Mouse (Mus musculus) gastrocnemius, adult 8-10 months (tissue): ENCODE data around the gene Olfr63. TPM values are rescaled to one million over a fixed set of nuclear protein-coding genes. Genes with fewer than 3 reads are reported as not detected.
"Not testable (repeated sequence)": the region's sequence is repeated elsewhere in the genome, so short reads cannot be mapped to it uniquely, and the experiment has no call there.

Experiments
- DNase-seq, 2 experiments: peaks; one replicate each; pipeline ENCODE4 v3.0.0; 2022; ENCODE audit warnings: low spot score in 2 of 2
- total RNA-seq, 4 experiments: library from RNA; stranded (reverse); gene quantifications; 2 replicates each; pipeline ENCODE4 v1.2.4; 2022

The Olfr63 gene
- total RNA-seq, result not detected

DNA sequence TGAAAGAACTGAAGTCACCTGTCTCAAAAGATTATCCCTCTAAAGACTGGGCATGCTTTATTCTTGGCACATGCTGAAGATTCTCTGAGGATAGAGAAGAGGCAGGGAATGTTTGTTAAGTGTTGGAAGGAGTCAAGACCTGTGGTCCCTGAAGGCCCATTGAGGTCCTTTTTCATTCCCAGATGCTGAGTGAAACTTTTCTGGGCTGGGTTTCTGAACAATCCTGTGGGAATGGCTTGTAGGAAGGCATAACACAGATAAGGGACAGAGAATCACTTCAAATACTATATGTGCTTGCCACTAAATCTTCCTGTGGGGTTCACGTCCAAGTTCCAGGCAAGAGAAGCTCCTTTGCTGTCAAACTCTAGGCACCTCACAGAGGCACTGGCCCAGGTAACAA, at the start of gene Olfr63:
Gene Olfr63, plus strand, starts transcription at position 301 of the 400 bp plus-strand sequence.
- DNase-seq, result no peak

DNA sequence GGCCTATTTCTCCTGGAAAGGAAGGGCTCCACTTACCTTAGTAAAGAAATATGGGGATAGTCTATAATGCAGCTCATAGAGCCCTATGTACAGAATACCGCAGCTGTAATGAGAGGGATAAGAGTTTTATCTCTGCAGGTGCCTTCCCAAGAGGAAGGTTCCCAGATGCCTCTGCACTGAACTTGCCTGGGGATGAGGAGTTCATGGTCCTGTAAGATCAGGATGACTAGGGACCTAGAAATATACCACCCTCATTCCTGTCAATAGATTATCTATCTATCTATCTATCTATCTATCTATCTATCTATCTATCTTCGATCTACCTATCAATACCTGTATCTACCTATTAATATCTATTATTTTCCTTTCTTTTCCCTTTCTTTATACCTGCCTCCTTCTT, 42.9 kb upstream of the Olfr63 start, which contains the start of gene Olfr1564:
Gene Olfr1564, minus strand, starts transcription at position 101 of the 400 bp plus-strand sequence.
- no peak for DNase-seq

DNA sequence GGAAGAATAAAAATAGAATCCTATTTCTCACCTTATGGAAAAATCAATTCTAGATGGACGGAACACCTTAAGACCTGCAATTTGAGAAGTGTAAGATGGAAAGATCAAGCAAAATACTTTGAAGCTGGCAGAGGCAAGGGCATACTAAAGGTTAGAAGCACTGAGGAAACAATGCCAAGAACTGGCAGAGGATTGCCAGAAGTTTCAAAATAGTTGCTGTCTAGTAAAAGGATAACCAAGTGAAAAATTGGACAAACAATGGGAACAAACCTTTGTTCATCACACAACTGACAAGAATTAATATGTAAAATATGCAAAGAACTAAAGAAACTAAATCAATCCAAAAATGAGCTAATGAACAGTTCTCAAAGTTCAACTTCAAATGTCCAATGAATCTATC, 27.8 kb upstream of the Olfr63 start:
- not testable (repeated sequence) for DNase-seq

DNA sequence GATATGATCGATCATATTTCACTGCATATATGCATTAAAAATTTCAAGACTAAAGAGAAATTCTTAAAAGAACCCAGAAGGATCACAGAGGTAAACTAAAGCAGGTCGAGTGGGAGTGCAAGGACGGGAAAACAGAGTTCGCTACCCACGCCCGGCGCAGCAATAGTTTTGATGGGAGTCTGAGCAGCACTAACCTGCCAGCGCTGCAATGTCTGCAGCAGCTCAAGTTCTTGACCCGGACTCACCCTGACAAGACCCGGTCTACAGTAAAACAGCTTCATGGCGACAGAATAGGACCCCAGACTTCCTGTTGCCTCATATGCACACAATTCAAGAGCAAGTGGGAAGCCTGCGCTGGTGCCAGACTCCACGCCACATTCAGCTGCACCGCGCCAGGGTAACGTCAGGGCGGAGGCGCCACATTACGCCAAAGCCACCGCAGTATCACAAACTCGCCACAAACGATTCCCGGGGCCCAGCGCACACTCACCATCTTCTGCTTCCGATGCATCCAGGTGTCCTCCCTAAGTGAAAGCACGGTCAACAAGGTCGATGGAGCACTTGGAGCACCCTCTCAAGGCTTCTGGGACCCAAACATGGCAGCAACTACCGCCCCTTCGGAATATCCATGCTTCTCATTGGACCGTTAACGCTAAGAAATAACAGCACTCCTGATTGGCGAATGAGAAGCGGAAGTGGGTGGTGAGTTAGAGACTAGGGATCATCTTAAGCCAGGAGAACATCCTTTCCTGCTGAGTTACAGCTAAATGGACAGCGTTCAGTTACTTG, 9.8 kb upstream of the Olfr63 start, which contains the start of gene Zfp955a:
Gene Zfp955a, minus strand, starts transcription at position 616 of the 789 bp plus-strand sequence.
- not testable (repeated sequence) for DNase-seq

DNA sequence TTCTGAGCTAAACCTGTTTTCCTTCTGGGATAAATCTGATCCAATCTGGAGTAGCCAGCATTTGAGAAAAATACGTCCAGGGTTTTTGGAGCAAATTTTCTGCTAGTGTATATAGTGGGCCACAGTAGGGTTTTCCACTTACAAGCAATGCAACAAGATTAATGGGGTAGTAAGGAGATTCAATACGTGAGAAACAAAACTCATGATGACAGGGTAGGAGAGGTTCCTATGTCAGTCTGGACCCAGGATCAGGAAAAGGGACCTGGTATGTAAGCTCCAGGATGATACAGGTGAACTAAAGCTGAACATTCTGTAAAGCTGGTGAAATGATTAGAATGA, 9.2 kb upstream of the Olfr63 start:
- not testable (repeated sequence) for DNase-seq

DNA sequence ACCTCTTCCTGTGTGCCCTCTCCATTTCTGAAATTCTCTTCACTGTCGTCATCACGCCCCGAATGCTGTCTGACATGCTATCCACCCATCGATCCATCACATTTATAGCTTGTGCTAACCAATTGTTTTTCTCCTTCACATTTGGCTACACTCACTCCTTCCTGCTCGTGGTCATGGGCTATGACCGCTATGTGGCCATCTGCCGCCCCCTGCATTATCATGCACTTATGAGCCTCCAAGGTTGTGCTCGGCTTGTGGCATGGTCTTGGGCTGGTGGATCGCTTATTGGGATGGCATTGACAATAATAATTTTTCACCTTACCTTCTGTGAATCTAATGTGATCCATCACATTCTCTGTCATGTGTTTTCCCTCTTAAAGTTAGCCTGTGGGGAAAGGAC, 4.4 kb downstream of the Olfr63 start:
- no peak for DNase-seq

DNA sequence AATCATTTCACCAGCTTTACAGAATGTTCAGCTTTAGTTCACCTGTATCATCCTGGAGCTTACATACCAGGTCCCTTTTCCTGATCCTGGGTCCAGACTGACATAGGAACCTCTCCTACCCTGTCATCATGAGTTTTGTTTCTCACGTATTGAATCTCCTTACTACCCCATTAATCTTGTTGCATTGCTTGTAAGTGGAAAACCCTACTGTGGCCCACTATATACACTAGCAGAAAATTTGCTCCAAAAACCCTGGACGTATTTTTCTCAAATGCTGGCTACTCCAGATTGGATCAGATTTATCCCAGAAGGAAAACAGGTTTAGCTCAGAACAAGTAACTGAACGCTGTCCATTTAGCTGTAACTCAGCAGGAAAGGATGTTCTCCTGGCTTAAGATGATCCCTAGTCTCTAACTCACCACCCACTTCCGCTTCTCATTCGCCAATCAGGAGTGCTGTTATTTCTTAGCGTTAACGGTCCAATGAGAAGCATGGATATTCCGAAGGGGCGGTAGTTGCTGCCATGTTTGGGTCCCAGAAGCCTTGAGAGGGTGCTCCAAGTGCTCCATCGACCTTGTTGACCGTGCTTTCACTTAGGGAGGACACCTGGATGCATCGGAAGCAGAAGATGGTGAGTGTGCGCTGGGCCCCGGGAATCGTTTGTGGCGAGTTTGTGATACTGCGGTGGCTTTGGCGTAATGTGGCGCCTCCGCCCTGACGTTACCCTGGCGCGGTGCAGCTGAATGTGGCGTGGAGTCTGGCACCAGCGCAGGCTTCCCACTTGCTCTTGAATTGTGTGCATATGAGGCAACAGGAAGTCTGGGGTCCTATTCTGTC, 24.8 kb downstream of the Olfr63 start, which contains the start of gene Zfp955b:
Gene Zfp955b, plus strand, starts transcription at position 506 of the 837 bp plus-strand sequence.
- DNase-seq, result not testable (repeated sequence)

DNA sequence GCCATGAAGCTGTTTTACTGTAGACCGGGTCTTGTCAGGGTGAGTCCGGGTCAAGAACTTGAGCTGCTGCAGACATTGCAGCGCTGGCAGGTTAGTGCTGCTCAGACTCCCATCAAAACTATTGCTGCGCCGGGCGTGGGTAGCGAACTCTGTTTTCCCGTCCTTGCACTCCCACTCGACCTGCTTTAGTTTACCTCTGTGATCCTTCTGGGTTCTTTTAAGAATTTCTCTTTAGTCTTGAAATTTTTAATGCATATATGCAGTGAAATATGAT, 25.3 kb downstream of the Olfr63 start:
- not testable (repeated sequence) for DNase-seq

Other genes starting within 250 kb of the Olfr63 start
- 1 to 10 TPM; 1.8 to 4.8 (median 4.4) TPM for gene Zfp763, start 231.3 kb upstream of the Olfr63 start, total RNA-seq
- not detected for gene 4921501E09Rik, start 196.6 kb upstream of the Olfr63 start, total RNA-seq
- 1 to 10 TPM; 3.9 to 5.1 (median 4.5) TPM for gene Zfp563, start 175.4 kb upstream of the Olfr63 start, total RNA-seq
- gene Morc2b, start 125.0 kb upstream of the Olfr63 start, total RNA-seq, result under 1 TPM; 0.17 to 0.62 (median 0.27) TPM
- not detected for gene Olfr55, start 96.2 kb upstream of the Olfr63 start, total RNA-seq
- not detected for gene Olfr239, start 73.4 kb upstream of the Olfr63 start, total RNA-seq
- under 1 TPM; 0.27 to 0.46 (median 0.38) TPM for gene Olfr1564, start 43.0 kb upstream of the Olfr63 start, total RNA-seq
- 1 to 10 TPM; 4.1 to 5.8 (median 5.4) TPM for gene Zfp955a, start 9.5 kb upstream of the Olfr63 start, total RNA-seq
- 10 to 100 TPM in 2 of 4 experiments, 1 to 10 TPM in 2; 8.8 to 12.0 (median 10.2) TPM for gene Zfp955b, start 24.9 kb downstream of the Olfr63 start, total RNA-seq
- gene Zfp81, start 94.2 kb downstream of the Olfr63 start, total RNA-seq, result 1 to 10 TPM; 2.6 to 4.8 (median 3.1) TPM
- gene Zfp101, start 130.0 kb downstream of the Olfr63 start, total RNA-seq, result 1 to 10 TPM; 3.1 to 3.6 (median 3.4) TPM
- not detected for gene Actl9, start 168.2 kb downstream of the Olfr63 start, total RNA-seq